Comparison of ENCODE assay signal across 22 mouse cellular contexts in genomic region chr8:94314069-94314468, GRCm38 (mm10). TPM values are rescaled to one million over a fixed set of nuclear protein-coding genes. Genes with fewer than 3 reads are reported as not detected.
"Had no signal": no experiment of that assay in that cellular context is flagged by ENCODE, and none has a peak within 500 bp of the region (broad histone marks: within the 10 kb centered on the region; RNA-seq: fewer than 3 reads in every experiment).

No protein-coding gene starts in this region.

- ATAC-seq: midbrain, embryonic 16.5 days had no signal

- H3K9ac ChIP-seq: liver, embryonic 14.5 days; lung, embryonic 14.5 days; midbrain, embryonic 12.5 days; neural tube, embryonic 13.5 days; neural tube, embryonic 15.5 days had no signal

- H3K4me1 ChIP-seq: midbrain, embryonic 10.5 days; midbrain, embryonic 12.5 days; neural tube, embryonic 13.5 days; neural tube, embryonic 15.5 days had no signal

- H3K9me3 ChIP-seq: midbrain, embryonic 10.5 days; midbrain, embryonic 12.5 days; neural tube, embryonic 13.5 days; neural tube, embryonic 15.5 days had no signal

- DNase-seq: lung, adult 18-20 months; lung, embryonic 14.5 days; lung, postnatal 14 days; lung, postnatal 4 days; midbrain, embryonic 14.5 days; retina, postnatal 1 day; right cerebral cortex, adult 18-20 months; right cerebral cortex, postnatal 25 days; right cerebral cortex, postnatal 4 days; spleen, adult 18-20 months; thymus, adult 2 months; thymus, postnatal 25 days; thymus, postnatal 4 days had no signal

- H3K27ac ChIP-seq: liver, embryonic 14.5 days; midbrain, embryonic 10.5 days; midbrain, embryonic 12.5 days; neural tube, embryonic 13.5 days; neural tube, embryonic 15.5 days had no signal

- H3K27me3 ChIP-seq: midbrain, embryonic 12.5 days; neural tube, embryonic 13.5 days; neural tube, embryonic 15.5 days had no signal

- H3K4me2 ChIP-seq: lung, embryonic 14.5 days; midbrain, embryonic 12.5 days; neural tube, embryonic 13.5 days; neural tube, embryonic 15.5 days had no signal

- H3K4me3 ChIP-seq: midbrain, embryonic 10.5 days; midbrain, embryonic 12.5 days; myocyte; neural tube, embryonic 13.5 days; neural tube, embryonic 15.5 days had no signal

RNA-seq across cellular contexts. Expression of gene Slc12a3, which starts 14.9 kb away (rescaled TPM):
- polyA plus RNA-seq: lung, embryonic 14.5 days; midbrain, embryonic 10.5 days; midbrain, embryonic 12.5 days; midbrain, embryonic 16.5 days; neural tube, embryonic 11.5 days; stomach, embryonic 14.5 days had no signal
